Mouse (Mus musculus) heart, embryonic 14.5 days (tissue): ENCODE measurements around the gene Tmtc4. TPM values are rescaled to one million over a fixed set of nuclear protein-coding genes. Genes with fewer than 3 reads are reported as not detected.

Source experiments
- ATAC-seq: fragments of 200-750 bp; cut with Nextera tagmentation; 2 replicates; pipeline ENCODE4 v1.8.0; 2017; ENCODE audit warnings: low read depth, moderate TSS enrichment; ENCODE audit not compliant: insufficient number of reproducible peaks, insufficient read depth, low FRiP score
- H3K27ac ChIP-seq, 2 experiments: fragments of 200-500 bp in 1 of 2; fragments of 300-500 bp in 1 of 2; sonication (generic) in 1 of 2; replicated peaks in 1 of 2; 2 replicates each; pipeline ENCODE4 v1.5.1; 2012 to 2014; ENCODE audit warnings: low read depth in 2 of 2, low read length in 2 of 2, control low read depth in 1 of 2, mild to moderate bottlenecking in 1 of 2, mixed read lengths in 1 of 2; ENCODE audit not compliant: control insufficient read depth in 1 of 2, insufficient read depth in 1 of 2
- H3K27me3 ChIP-seq: fragments of 300-500 bp; sonication (generic); 2 replicates; pipeline ENCODE4 v1.6.1; 2014; ENCODE audit warnings: mild to moderate bottlenecking, low read length, control low read depth; ENCODE audit not compliant: control insufficient read depth, insufficient read depth
- H3K36me3 ChIP-seq: fragments of 300-500 bp; sonication (generic); 2 replicates; pipeline ENCODE4 v1.6.1; 2014; ENCODE audit warnings: mild to moderate bottlenecking, control low read depth, low read length, mixed read lengths; ENCODE audit not compliant: control insufficient read depth, insufficient read depth
- H3K4me1 ChIP-seq, 2 experiments: fragments of 200-500 bp in 1 of 2; fragments of 300-500 bp in 1 of 2; sonication (generic) in 1 of 2; 2 replicates each; pipeline ENCODE4 v1.6.1; 2012 to 2014; ENCODE audit warnings: low read length in 2 of 2, control low read depth in 1 of 2, mixed read lengths in 1 of 2; ENCODE audit not compliant: control insufficient read depth in 2 of 2, insufficient read depth in 2 of 2
- H3K4me2 ChIP-seq: fragments of 300-500 bp; sonication (generic); 2 replicates; pipeline ENCODE4 v1.6.1; 2014; ENCODE audit warnings: mild to moderate bottlenecking, low read length
- H3K4me3 ChIP-seq, 2 experiments: fragments of 200-500 bp in 1 of 2; fragments of 300-500 bp in 1 of 2; sonication (generic) in 1 of 2; 2 replicates each; pipeline ENCODE4 v1.5.1; 2012 to 2014; ENCODE audit warnings: low read length in 2 of 2, mild to moderate bottlenecking in 2 of 2, control low read depth in 1 of 2, low read depth in 1 of 2, moderate library complexity in 1 of 2; ENCODE audit not compliant: control insufficient read depth in 1 of 2, insufficient read depth in 1 of 2
- H3K9ac ChIP-seq: fragments of 300-500 bp; sonication (generic); 2 replicates; pipeline ENCODE4 v1.6.1; 2014; ENCODE audit warnings: mild to moderate bottlenecking, low read length
- H3K9me3 ChIP-seq: fragments of 300-500 bp; sonication (generic); 2 replicates; pipeline ENCODE4 v1.6.1; 2016; ENCODE audit warnings: low read length, control low read depth; ENCODE audit not compliant: control insufficient read depth
- WGBS: fragments of 180-500 bp; shearing (Covaris S2); extraction: QIAGEN DNeasy Blood & Tissue Kit; methylation state at CpG from one replicate; pipeline ENCODE4 v1.1.7; 2014; 5-methylcytosine and 5-hydroxymethylcytosine counted together
- polyA plus RNA-seq: library from polyadenylated mRNA; unstranded; fragments of >200 nt; fragmentation: Nextera tagmentation; extraction: Ambion mirVana; gene quantifications from 2 replicates; pipeline ENCODE4 v1.2.1, GENCODE M21; 2014

Tmtc4 gene
- polyA plus RNA-seq, 1 experiment from 2014 or later: 17.4 TPM

DNA sequence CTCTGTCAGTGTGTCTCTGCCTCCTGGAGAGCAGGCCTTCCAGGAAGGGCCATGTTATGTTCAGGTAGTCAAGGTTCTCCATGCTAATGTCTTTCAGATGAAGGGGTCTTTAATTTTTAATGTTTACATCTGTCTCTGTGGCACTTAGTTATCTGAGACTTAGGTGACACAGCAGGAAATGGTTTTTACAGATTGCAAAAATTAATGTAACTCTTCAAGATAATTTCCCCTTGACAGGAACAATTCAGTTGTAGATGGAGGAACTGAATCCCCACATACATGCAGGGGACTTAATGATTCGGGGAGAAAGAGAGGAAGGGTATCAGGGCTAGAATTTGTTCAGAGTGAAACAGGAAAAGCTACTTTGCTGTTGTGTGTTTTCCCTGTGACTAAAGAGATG is 96.6 kb downstream of the Tmtc4 start:
- Histone ChIP-seq H3K27me3 (no peaks in the 10 kb centered on the region), H3K4me1 (peaks cover 6 to 16% of the 10 kb centered on the region in 2 experiments), H3K27ac (no peak overlapping the region), H3K9me3 (no peaks in the 10 kb centered on the region), H3K9ac (no peak overlapping the region), H3K4me2 (no peak overlapping the region), H3K4me3 (no peak overlapping the region), H3K36me3 (peaks cover 13% of the 10 kb centered on the region; the same call in 1 of the 2 replicates)
- ATAC-seq: no peak
- 83% methylated on average over 1 of the region's 1 CpGs for WGBS

- peaks cover 6 to 16% of the 10 kb centered on the region in 2 experiments for H3K4me1 ChIP-seq
- no peaks in the 10 kb centered on the region for H3K9me3 ChIP-seq
- H3K4me2 ChIP-seq: no peak overlapping the region
- no peak for ATAC-seq
- no peak overlapping the region for H3K27ac ChIP-seq
- H3K9ac ChIP-seq: no peak overlapping the region
- 84% methylated on average over 7 of the region's 7 CpGs for WGBS
- no peaks in the 10 kb centered on the region; the same call in 1 of the 2 replicates for H3K36me3 ChIP-seq
- H3K27me3 ChIP-seq: no peaks in the 10 kb centered on the region
- H3K4me3 ChIP-seq: no peak overlapping the region
These were observed 97.9 kb downstream of the Tmtc4 start for GRCm38 (mm10) chr14:122885893-122886292.

DNA sequence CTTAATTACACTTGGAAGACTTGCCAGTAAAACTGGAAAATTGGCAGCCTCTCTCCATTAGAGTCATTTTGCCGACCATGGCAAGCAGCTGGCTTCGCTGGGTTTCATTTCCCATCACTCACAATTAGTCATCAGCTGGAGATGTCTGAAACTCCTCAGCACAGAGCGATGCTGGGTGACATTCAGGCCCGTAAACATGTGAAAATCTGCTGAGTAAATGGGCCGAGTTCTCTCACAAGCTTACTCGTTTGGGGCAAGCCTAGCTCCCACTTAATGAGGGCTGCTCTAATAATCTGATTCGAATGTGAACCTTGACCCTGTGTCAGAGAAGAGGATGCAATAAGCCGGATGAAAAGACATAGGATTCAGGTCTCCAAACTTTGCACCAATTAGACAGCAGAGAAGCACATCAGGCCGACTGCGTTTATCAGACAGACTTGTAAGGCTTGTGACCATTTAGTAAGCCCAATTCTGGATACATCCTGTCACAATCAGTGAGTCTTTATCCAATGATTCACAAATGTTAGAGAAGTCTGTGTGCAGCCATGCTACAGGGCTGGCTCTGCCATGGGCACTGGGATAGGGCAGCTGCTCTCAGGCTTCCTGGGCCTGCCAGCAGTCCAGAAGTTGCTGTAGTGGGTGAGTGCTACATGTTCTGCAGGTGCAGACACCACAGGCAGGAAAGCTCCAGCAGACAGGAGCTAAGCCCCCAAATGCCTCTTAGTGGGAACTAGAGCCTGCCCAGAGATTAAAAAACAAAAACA is 99.8 kb downstream of the Tmtc4 start:
- WGBS: 61% methylated on average over 10 of the region's 10 CpGs
- no peak overlapping the region for H3K27ac ChIP-seq
- no peaks in the 10 kb centered on the region for H3K9me3 ChIP-seq
- H3K4me1 ChIP-seq: peaks cover 6 to 16% of the 10 kb centered on the region in 2 experiments
- no peak overlapping the region for H3K4me3 ChIP-seq
- no peak for ATAC-seq
- H3K27me3 ChIP-seq: no peaks in the 10 kb centered on the region
- H3K9ac ChIP-seq: no peak overlapping the region
- H3K36me3 ChIP-seq: no peaks in the 10 kb centered on the region
- no peak overlapping the region for H3K4me2 ChIP-seq

DNA sequence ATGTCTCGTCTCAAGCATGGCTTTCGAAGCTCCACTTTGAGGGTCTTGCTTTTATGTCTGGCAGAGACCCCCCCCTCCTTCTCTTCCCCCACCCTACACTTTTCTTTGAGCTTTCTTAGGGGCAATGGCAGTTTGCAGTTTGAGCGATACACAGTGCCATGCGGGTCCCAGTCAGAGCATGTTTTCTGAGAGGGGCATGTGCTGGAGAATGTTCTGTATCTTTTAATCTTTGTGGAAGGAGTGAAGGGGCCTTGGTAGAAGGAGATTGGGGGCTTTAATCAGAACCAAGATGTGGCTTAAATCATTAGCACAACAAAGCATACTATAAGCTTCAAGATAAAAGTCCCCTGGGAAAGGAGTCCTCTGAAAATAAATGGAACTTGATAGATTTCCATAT is 100.4 kb downstream of the Tmtc4 start:
- H3K27me3 ChIP-seq: no peaks in the 10 kb centered on the region
- H3K36me3 ChIP-seq: no peaks in the 10 kb centered on the region
- H3K9me3 ChIP-seq: no peaks in the 10 kb centered on the region
- H3K9ac ChIP-seq: no peak overlapping the region
- no peak overlapping the region for H3K4me3 ChIP-seq
- H3K27ac ChIP-seq: no peak overlapping the region
- no peak for ATAC-seq
- WGBS: 78% methylated on average over 4 of the region's 4 CpGs
- peaks cover 6 to 11% of the 10 kb centered on the region in 2 experiments for H3K4me1 ChIP-seq
- no peak overlapping the region for H3K4me2 ChIP-seq

DNA sequence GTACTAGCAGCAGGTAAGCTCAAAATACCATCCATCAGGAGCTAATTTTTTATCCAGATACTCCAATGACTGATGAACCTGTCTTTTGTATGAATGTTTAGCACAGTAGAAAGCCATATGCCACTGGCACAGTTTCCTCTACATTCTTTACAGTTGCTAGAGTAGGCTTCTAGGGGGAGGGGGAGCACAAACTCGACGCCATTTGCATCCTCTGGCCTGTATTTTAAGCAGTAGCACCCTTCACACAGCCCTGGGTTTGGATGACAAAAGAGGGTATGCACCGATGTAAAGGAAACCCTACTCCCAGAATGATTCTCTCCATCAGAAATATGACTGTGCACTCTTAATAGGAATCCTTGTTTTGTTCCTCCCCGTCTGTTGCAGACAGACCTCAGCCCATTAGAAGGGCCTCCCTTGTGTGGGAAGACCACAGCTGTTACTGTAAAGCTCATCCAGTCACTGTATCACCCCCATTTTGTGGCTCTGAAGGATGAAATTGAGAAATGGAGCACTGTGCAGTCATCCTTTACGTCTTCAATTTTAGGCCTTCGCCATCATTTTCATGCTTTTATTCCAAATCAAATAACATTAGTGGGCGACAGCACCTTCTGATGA is 100.9 kb downstream of the Tmtc4 start:
- no peak overlapping the region for H3K4me3 ChIP-seq
- no peaks in the 10 kb centered on the region for H3K36me3 ChIP-seq
- H3K4me2 ChIP-seq: no peak overlapping the region
- no peak overlapping the region for H3K27ac ChIP-seq
- H3K9me3 ChIP-seq: no peaks in the 10 kb centered on the region
- 82% methylated on average over 7 of the region's 7 CpGs for WGBS
- ATAC-seq: no peak
- no peak overlapping the region for H3K9ac ChIP-seq
- no peaks in the 10 kb centered on the region for H3K27me3 ChIP-seq
- peaks cover 3 to 6% of the 10 kb centered on the region in 2 experiments; a peak in 2 of 4 replicates for H3K4me1 ChIP-seq

DNA sequence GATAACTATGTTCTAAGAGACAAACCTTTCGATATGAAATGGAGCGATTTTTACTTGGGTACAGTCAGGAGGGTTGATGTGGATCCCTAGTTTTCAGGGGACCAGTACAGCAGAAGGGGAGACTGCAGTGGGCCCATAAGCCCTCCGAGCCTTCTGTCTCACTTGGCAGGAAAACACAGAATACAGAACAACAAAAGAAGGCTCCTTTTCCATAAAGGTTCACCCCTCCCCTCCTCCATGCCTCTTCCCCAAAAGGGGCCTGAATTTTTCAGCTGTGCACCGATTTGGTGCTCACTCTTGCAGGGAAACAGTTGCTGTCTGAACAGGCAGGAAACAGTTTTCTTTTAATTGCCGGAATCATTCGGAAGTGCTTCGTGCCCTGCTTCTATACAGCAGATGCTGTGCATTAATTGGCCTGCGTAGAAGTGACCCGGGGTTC is 101.6 kb downstream of the Tmtc4 start:
- Histone ChIP-seq H3K4me2 (no peak overlapping the region), H3K9ac (no peak overlapping the region), H3K4me3 (no peak overlapping the region), H3K36me3 (no peaks in the 10 kb centered on the region), H3K4me1 (no peaks in the 10 kb centered on the region), H3K27me3 (no peaks in the 10 kb centered on the region), H3K27ac (no peak overlapping the region), H3K9me3 (no peaks in the 10 kb centered on the region)
- ATAC-seq: no peak
- WGBS: 79% methylated on average over 9 of the region's 9 CpGs

DNA sequence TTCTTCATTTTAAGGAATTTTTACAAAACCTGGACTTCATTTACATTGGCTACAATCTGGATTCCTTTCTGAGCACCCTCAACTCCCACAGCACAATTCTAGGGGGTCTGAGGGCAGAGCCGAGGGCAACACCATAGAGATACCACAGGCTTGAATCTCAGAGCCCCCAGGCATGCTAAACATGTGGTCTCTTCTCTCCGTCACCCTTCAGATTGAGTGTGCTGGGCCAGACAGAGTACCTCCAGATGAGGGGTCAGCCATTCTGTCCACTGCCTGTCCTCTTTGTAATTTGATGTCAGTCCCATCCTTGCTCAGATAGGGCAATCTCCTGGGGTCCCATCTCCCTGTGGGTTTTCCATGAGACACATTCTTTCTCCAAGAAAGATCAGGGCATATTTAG is 102.1 kb downstream of the Tmtc4 start:
- no peak overlapping the region for H3K9ac ChIP-seq
- no peak overlapping the region for H3K4me3 ChIP-seq
- no peaks in the 10 kb centered on the region for H3K4me1 ChIP-seq
- no peak for ATAC-seq
- no peaks in the 10 kb centered on the region for H3K36me3 ChIP-seq
- H3K27me3 ChIP-seq: no peaks in the 10 kb centered on the region
- no peak overlapping the region for H3K27ac ChIP-seq
- H3K4me2 ChIP-seq: no peak overlapping the region
- no peaks in the 10 kb centered on the region for H3K9me3 ChIP-seq
- WGBS: 49% methylated on average over 2 of the region's 2 CpGs
